Mouse (Mus musculus) B cell, adult (primary cell): ENCODE results near the gene Lce1c. TPM values are rescaled to one million over a fixed set of nuclear protein-coding genes. Genes with fewer than 3 reads are reported as not detected.

ENCODE experiments used
- total RNA-seq: library from RNA; stranded (reverse); gene quantifications from 4 replicates; pipeline ENCODE4 v1.2.4, GENCODE M21; 2023; ENCODE audit not compliant: inconsistent age

Lce1c gene
- total RNA-seq: not detected in 4 replicates

DNA sequence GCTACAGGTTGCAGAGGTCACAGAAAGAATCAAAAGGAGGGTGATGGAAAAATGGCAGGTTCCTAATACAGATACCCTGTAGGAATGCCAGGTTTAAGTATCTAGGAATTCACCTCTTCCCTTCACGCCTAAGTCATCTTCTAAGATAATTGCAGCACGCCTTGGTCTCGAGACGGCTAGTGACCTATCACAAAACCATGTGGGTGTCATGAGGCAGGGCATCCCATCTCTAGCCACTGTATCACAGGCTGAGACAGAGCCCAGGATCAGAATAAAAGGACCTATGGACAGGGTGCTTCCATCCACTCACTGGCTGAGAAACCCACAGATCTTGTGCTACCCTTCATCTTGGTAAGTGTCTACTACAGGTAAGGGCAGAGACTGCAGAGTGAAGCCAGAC is at the start of gene Lce1c:
TSS of gene Lce1c (plus strand) at position 301 of the 400 bp plus-strand sequence.

GRCm38 (mm10) chr3:92648207-92648606 is 30.8 kb upstream of the Lce1c start, which contains the start of gene Lce1a1:
TSS of gene Lce1a1 (minus strand) at chr3:92648307.

GRCm38 (mm10) chr3:92656826-92657225 is 22.2 kb upstream of the Lce1c start, which contains the start of gene Lce1b:
TSS of gene Lce1b (minus strand) at chr3:92656926.

GRCm38 (mm10) chr3:92670215-92670614 is 8.8 kb upstream of the Lce1c start, which contains the start of gene Lce1a2:
TSS of gene Lce1a2 (minus strand) at chr3:92670315.

DNA sequence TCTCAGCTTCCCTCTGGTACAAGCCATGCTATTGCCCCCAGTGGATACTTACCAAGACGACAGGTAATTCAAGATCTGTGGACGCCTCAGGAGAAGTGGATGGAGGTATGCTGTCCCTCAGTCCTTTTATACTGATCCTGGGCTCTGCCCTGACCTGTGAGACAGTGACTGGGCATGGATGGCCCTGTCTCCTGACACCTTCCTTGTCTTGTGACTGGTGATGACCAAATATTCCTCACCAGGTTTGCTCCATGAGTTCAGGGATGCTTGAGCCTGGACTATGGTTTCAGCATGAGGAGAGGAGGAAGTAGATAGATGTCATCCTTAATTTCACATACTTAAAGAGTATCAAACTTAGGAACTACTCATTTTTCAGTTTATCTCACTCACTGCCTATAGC is 8.1 kb downstream of the Lce1c start, which contains the start of gene Lce1d:
TSS of gene Lce1d (minus strand) at position 101 of the 400 bp plus-strand sequence.

GRCm38 (mm10) chr3:92708974-92709373 is 29.9 kb downstream of the Lce1c start, which contains the start of gene Lce1e:
TSS of gene Lce1e (minus strand) at chr3:92709074.

GRCm38 (mm10) chr3:92720250-92720649 is 41.2 kb downstream of the Lce1c start, which contains the start of gene Lce1f:
TSS of gene Lce1f (minus strand) at chr3:92720350.

Other genes with a start within 250 kb of the Lce1c start
- gene Gm9774, start 249.8 kb upstream of the Lce1c start, total RNA-seq: 0.77 to 2.1 TPM in 2 of 4 replicates, not detected in the others
- not detected in 4 replicates for gene Sprr2k, start 246.7 kb upstream of the Lce1c start, total RNA-seq
- not detected in 4 replicates for gene Sprr1b, start 240.5 kb upstream of the Lce1c start, total RNA-seq
- gene Sprr3, start 220.5 kb upstream of the Lce1c start, total RNA-seq: not detected in 4 replicates
- gene Sprr1a, start 193.4 kb upstream of the Lce1c start, total RNA-seq: not detected in 4 replicates
- gene Sprr4, start 178.8 kb upstream of the Lce1c start, total RNA-seq: not detected in 4 replicates
- not detected in 4 replicates for gene 2310046K23Rik, start 144.7 kb upstream of the Lce1c start, total RNA-seq
- not detected in 4 replicates for gene Ivl, start 105.5 kb upstream of the Lce1c start, total RNA-seq
- not detected in 4 replicates for gene Smcp, start 90.2 kb upstream of the Lce1c start, total RNA-seq
- not detected in 4 replicates for gene 2210017I01Rik, start 71.8 kb upstream of the Lce1c start, total RNA-seq
- not detected in 4 replicates for gene Lce6a, start 57.6 kb upstream of the Lce1c start, total RNA-seq
- gene Lce1a1, start 30.9 kb upstream of the Lce1c start, total RNA-seq: not detected in 4 replicates
- not detected in 4 replicates for gene Lce1b, start 22.3 kb upstream of the Lce1c start, total RNA-seq
- not detected in 4 replicates for gene Lce1a2, start 8.9 kb upstream of the Lce1c start, total RNA-seq
- gene Lce1d, start 8.0 kb downstream of the Lce1c start, total RNA-seq: not detected in 4 replicates
- not detected in 4 replicates for gene Lce1e, start 29.8 kb downstream of the Lce1c start, total RNA-seq
- not detected in 4 replicates for gene Lce1f, start 41.1 kb downstream of the Lce1c start, total RNA-seq
- gene Gm38119, start 59.8 kb downstream of the Lce1c start, total RNA-seq: not detected in 4 replicates
- not detected in 4 replicates for gene Lce1g, start 73.1 kb downstream of the Lce1c start, total RNA-seq
- not detected in 4 replicates for gene Lce1h, start 85.8 kb downstream of the Lce1c start, total RNA-seq
- not detected in 4 replicates for gene Lce1i, start 99.7 kb downstream of the Lce1c start, total RNA-seq
- gene Lce1j, start 111.3 kb downstream of the Lce1c start, total RNA-seq: not detected in 4 replicates
- gene Lce1k, start 128.6 kb downstream of the Lce1c start, total RNA-seq: not detected in 4 replicates
- not detected in 4 replicates for gene Kprp, start 148.0 kb downstream of the Lce1c start, total RNA-seq
- not detected in 4 replicates for gene Lce1l, start 172.0 kb downstream of the Lce1c start, total RNA-seq
- not detected in 4 replicates for gene 2310050C09Rik, start 191.0 kb downstream of the Lce1c start, total RNA-seq
- gene Lce3a, start 247.0 kb downstream of the Lce1c start, total RNA-seq: not detected in 4 replicates